Mouse (Mus musculus) ES-Bruce4 (cell line): ENCODE results near the gene Ttc28. TPM values are rescaled to one million over a fixed set of nuclear protein-coding genes. Genes with fewer than 3 reads are reported as not detected.

Experiments used
- H3K27ac ChIP-seq: 2 replicates; pipeline ENCODE4 v1.5.1; 2012; ENCODE audit warnings: low read length, inconsistent platforms; ENCODE audit not compliant: insufficient read depth
- H3K27me3 ChIP-seq: 2 replicates; pipeline ENCODE4 v1.6.1; 2012; ENCODE audit warnings: mild to moderate bottlenecking, low read length, inconsistent platforms; ENCODE audit not compliant: control insufficient read depth, poor library complexity, insufficient read depth, severe bottlenecking
- H3K36me3 ChIP-seq: 2 replicates; pipeline ENCODE4 v1.6.1; 2012; ENCODE audit warnings: inconsistent platforms, mild to moderate bottlenecking, low read length, moderate library complexity; ENCODE audit not compliant: control insufficient read depth, poor library complexity, insufficient read depth, severe bottlenecking
- H3K4me1 ChIP-seq: one replicate; pipeline ENCODE4 v1.8.1; 2011; ENCODE audit warnings: low read length; ENCODE audit not compliant: control insufficient read depth, insufficient read depth
- H3K4me3 ChIP-seq: 2 replicates; pipeline ENCODE4 v1.5.1; 2011; ENCODE audit warnings: low read depth, mild to moderate bottlenecking, low read length
- H3K9ac ChIP-seq: 2 replicates; pipeline ENCODE4 v1.6.1; 2012; ENCODE audit warnings: low read depth, mild to moderate bottlenecking, inconsistent platforms; ENCODE audit not compliant: poor library complexity, severe bottlenecking
- H3K9me3 ChIP-seq: replicated peaks from 2 replicates; pipeline ENCODE4 v1.6.1; 2012; ENCODE audit warnings: mild to moderate bottlenecking, low read length, inconsistent platforms; ENCODE audit not compliant: control insufficient read depth, poor library complexity, insufficient read depth, severe bottlenecking
- CTCF ChIP-seq: IDR thresholded peaks from one replicate; pipeline ENCODE4 v1.8.1; 2011; ENCODE audit warnings: low read depth, low read length
- EP300 ChIP-seq: IDR thresholded peaks from 2 replicates; pipeline ENCODE4 v1.6.1; 2011; ENCODE audit warnings: low read depth, low read length; ENCODE audit not compliant: insufficient read depth
- POLR2A ChIP-seq: IDR thresholded peaks from one replicate; pipeline ENCODE4 v1.8.1; 2011; ENCODE audit warnings: low read length; ENCODE audit not compliant: insufficient read depth
- polyA plus RNA-seq: library from polyadenylated mRNA; stranded (reverse); fragments of >200 nt; gene quantifications from 2 replicates; pipeline ENCODE4 v1.2.4, GENCODE M21; 2011; ENCODE audit warnings: low read depth; ENCODE audit not compliant: missing spikeins, insufficient read depth, insufficient read length

Ttc28 gene
- polyA plus RNA-seq, 1 experiment, result 2.5 TPM

DNA sequence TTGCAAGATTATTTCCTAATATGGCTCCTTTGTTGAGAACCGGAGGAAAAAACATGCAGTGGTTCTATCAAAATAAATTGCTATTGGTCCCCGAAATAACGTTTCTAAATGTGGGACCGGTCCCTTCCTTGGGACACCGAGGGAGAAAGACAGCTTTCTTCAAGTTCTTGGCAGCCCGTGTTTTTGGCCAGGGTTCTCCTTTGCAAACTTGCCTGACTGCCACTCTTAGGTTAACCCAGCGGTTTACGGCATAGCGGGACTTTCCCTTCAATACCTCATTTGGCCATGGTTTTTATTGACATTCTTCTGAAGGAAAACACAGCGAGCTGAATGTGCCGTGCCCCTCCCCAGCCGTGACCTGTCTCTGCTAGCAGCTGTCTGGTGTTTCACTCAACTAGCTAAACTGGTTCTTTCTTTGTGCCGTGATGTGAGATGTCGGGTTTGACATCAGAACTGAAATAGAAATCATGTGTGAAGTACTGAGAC lies 100.3 kb downstream of the Ttc28 start:
- Histone ChIP-seq H3K27ac (no peak overlapping the region), H3K4me1 (no peaks in the 10 kb centered on the region), H3K36me3 (no peaks in the 10 kb centered on the region), H3K4me3 (peak overlapping the region; percentile 77), H3K9ac (peak overlapping the region; percentile 95), H3K9me3 (no peaks in the 10 kb centered on the region), H3K27me3 (peaks cover 2% of the 10 kb centered on the region)
- TF ChIP-seq EP300 (no peak), POLR2A (no peak), CTCF (no peak)

DNA sequence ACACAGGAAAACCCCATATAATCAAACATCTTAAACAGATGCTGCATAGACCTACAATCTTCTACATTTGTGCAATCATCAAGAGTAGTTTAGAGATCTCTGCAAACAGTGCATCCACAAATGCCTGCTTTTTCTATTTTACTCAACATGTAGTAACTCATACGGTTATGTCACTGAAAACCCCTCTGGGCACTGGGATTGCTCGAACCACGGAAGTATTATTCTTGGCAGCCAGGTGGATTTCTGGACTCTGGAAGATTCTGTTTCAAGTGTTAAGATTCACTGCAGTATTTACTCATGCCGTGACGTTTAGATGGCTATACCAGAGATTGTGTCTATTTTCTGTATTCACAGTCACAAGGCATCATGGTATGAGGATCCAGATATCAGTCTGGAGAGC lies 101.0 kb downstream of the Ttc28 start:
- H3K9ac ChIP-seq, result no peak overlapping the region
- no peak for TF ChIP-seq EP300
- no peak for TF ChIP-seq POLR2A
- TF ChIP-seq CTCF, result no peak
- no peaks in the 10 kb centered on the region for H3K9me3 ChIP-seq
- no peak overlapping the region for H3K27ac ChIP-seq
- no peaks in the 10 kb centered on the region for H3K4me1 ChIP-seq
- H3K36me3 ChIP-seq, result no peaks in the 10 kb centered on the region
- peaks cover 2% of the 10 kb centered on the region for H3K27me3 ChIP-seq
- no peak overlapping the region for H3K4me3 ChIP-seq

DNA sequence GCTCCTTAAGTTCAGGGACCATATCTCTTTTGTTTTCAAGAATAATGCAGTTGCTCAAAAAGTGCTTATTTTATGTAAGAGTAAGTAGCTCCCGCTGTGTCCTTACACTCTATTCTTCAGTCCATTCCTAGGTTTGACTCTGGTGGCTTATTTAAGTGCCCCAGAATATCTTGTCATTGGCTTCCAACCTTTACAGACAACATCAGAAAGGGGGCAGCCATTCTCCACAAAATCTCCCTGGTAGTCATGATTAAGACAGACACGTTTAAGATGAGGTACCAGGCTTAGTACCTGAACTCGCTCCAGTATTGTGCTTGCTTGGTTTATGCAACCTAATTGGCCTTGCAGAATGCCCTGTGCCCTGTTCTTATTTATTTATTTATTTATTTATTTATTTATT lies 102.8 kb downstream of the Ttc28 start:
- TF ChIP-seq CTCF, result no peak
- Histone ChIP-seq H3K27ac (no peak overlapping the region), H3K9me3 (no peaks in the 10 kb centered on the region), H3K4me1 (no peaks in the 10 kb centered on the region), H3K36me3 (no peaks in the 10 kb centered on the region), H3K27me3 (peaks cover 2% of the 10 kb centered on the region), H3K4me3 (no peak overlapping the region), H3K9ac (no peak overlapping the region)

DNA sequence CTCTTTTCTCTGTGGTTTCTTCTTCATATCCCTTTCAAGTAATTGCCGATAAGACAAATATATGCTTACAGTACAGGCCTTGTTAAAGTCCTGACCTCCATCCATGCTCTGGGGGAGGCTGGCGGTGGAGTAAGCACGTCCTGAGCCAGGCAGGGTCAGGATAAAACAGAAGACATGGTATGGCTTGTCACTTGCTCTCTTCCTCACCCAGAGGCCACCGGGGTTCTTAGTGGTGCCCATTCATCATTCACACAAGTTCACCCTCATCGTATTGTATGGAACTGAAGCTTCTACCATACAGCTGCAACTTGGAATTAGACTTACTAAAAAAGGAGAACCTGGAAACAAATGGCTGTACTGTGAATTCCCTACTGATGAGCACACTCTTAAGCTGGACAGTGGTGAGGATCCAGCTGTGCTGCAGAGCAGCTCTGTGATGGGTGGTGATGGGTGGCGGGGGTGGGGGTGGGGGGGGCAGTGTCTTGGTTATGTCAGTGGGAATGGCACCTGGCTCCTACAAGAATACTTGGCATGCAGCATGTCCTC lies 104.6 kb downstream of the Ttc28 start:
- no peaks in the 10 kb centered on the region for H3K36me3 ChIP-seq
- H3K27ac ChIP-seq, result no peak overlapping the region
- no peak for TF ChIP-seq EP300
- no peak for TF ChIP-seq POLR2A
- TF ChIP-seq CTCF, result no peak
- no peak overlapping the region for H3K9ac ChIP-seq
- H3K27me3 ChIP-seq, result peaks cover 2% of the 10 kb centered on the region
- H3K4me3 ChIP-seq, result no peak overlapping the region
- H3K4me1 ChIP-seq, result no peaks in the 10 kb centered on the region
- no peaks in the 10 kb centered on the region for H3K9me3 ChIP-seq

DNA sequence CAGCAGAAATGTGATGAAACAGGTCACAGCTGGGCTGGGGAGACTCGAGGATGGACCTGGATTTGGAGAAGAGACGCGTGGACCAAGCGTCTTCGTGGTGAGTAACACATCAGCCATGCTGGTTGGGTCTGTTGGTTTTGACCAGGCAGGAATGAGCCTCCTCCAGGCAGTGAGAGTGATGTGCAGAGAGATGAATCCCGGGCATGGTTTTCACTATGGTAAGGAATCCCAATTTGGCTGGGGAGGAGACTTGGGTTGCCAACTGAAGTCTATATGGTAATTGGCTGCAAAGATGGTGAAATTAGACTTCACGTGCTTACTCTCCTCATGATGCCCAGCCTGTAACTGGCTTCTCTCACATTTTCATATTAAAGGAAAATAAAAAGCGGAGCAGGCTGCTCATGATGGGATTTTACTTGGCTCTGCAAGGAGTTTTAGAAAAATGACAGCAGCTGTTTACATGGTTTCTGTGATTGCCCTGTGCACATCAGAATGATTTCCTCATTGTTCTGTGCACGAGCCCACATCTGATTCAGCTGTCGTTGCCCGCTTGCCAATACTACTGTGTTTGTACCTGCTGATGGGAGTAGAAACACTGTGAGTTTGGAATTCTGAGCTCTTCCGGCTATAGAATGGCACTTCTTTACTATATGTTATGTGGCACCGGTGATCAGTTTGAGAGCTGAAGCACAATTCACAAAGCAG lies 117.4 kb downstream of the Ttc28 start:
- H3K9me3 ChIP-seq, result no peaks in the 10 kb centered on the region
- no peaks in the 10 kb centered on the region for H3K36me3 ChIP-seq
- H3K9ac ChIP-seq, result no peak overlapping the region
- H3K4me1 ChIP-seq, result no peaks in the 10 kb centered on the region
- H3K4me3 ChIP-seq, result no peak overlapping the region
- no peak overlapping the region for H3K27ac ChIP-seq
- H3K27me3 ChIP-seq, result no peaks in the 10 kb centered on the region
- TF ChIP-seq EP300, result no peak
- TF ChIP-seq POLR2A, result no peak
- no peak for TF ChIP-seq CTCF

DNA sequence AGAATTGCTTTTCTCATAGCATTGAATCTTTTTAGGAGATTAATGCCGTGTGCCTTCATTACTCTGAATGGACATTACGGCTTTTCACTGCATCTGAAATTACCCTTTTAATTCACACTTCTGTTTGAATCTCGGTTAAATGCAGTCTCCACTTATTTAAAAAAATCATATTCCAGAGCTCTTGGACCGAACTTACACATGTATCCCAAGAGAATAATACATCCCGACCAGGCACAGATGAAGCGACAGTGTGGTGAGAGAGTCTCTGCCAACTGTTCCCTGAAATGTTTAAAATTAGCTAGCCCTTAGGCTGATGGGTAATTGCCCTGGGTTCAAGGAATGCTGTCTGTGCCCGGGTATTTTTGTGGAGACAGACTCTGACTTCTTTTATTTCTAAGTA lies 118.1 kb downstream of the Ttc28 start:
- Histone ChIP-seq H3K4me3 (no peak overlapping the region), H3K27me3 (no peaks in the 10 kb centered on the region), H3K27ac (no peak overlapping the region), H3K9ac (no peak overlapping the region), H3K9me3 (no peaks in the 10 kb centered on the region), H3K4me1 (no peaks in the 10 kb centered on the region), H3K36me3 (no peaks in the 10 kb centered on the region)
- TF ChIP-seq POLR2A (no peak), EP300 (no peak), CTCF (no peak)
